Mouse (Mus musculus) kidney, adult 2 months (tissue): ENCODE measurements around the gene Gna15. TPM values are rescaled to one million over a fixed set of nuclear protein-coding genes. Genes with fewer than 3 reads are reported as not detected.

Source experiments
- DNase-seq: peaks from one replicate; pipeline ENCODE4 v3.0.0; 2021
- H3K27ac ChIP-seq: fragments of 200-500 bp; 2 replicates; pipeline ENCODE4 v1.5.1; 2012; ENCODE audit warnings: low read depth, low read length, control low read depth, inconsistent platforms; ENCODE audit not compliant: insufficient read depth
- H3K27me3 ChIP-seq: fragments of 200-500 bp; replicated peaks from 2 replicates; pipeline ENCODE4 v1.6.1; 2012; ENCODE audit warnings: mild to moderate bottlenecking, moderate library complexity, low read length, inconsistent platforms; ENCODE audit not compliant: control insufficient read depth, insufficient read depth
- H3K36me3 ChIP-seq: fragments of 200-500 bp; 2 replicates; pipeline ENCODE4 v1.6.1; 2012; ENCODE audit warnings: mild to moderate bottlenecking, moderate library complexity, low read length, inconsistent platforms; ENCODE audit not compliant: control insufficient read depth, insufficient read depth
- H3K4me1 ChIP-seq: fragments of 200-500 bp; 2 replicates; pipeline ENCODE4 v1.6.1; 2011; ENCODE audit warnings: low read length; ENCODE audit not compliant: control insufficient read depth, insufficient read depth
- H3K4me3 ChIP-seq: fragments of 200-500 bp; 2 replicates; pipeline ENCODE4 v1.5.1; 2011; ENCODE audit warnings: mild to moderate bottlenecking, low read depth, low read length, control low read depth; ENCODE audit not compliant: insufficient read depth
- CTCF ChIP-seq: fragments of 200-500 bp; conservative IDR thresholded peaks from 2 replicates; pipeline ENCODE4 v1.5.1; 2011; ENCODE audit warnings: low read depth, mild to moderate bottlenecking, control low read depth, low read length, moderate library complexity, mixed read lengths; ENCODE audit not compliant: insufficient read depth, insufficient read length
- POLR2A ChIP-seq: fragments of 200-500 bp; IDR thresholded peaks from one replicate; pipeline ENCODE4 v1.6.1; 2011; ENCODE audit warnings: low read depth, low read length, control low read depth
- WGBS: fragments of 180-500 bp; shearing (Covaris S2); methylation state at CpG from one replicate; pipeline ENCODE4 v1.1.7; 2018; 5-methylcytosine and 5-hydroxymethylcytosine counted together
- polyA plus RNA-seq: library from polyadenylated mRNA; depleted of rRNA; stranded (reverse); fragments of >200 nt; gene quantifications from 2 replicates; pipeline ENCODE4 v1.2.3, GENCODE M21; 2012

Gna15 gene
- polyA plus RNA-seq, 1 experiment, result 2.1 TPM

DNA sequence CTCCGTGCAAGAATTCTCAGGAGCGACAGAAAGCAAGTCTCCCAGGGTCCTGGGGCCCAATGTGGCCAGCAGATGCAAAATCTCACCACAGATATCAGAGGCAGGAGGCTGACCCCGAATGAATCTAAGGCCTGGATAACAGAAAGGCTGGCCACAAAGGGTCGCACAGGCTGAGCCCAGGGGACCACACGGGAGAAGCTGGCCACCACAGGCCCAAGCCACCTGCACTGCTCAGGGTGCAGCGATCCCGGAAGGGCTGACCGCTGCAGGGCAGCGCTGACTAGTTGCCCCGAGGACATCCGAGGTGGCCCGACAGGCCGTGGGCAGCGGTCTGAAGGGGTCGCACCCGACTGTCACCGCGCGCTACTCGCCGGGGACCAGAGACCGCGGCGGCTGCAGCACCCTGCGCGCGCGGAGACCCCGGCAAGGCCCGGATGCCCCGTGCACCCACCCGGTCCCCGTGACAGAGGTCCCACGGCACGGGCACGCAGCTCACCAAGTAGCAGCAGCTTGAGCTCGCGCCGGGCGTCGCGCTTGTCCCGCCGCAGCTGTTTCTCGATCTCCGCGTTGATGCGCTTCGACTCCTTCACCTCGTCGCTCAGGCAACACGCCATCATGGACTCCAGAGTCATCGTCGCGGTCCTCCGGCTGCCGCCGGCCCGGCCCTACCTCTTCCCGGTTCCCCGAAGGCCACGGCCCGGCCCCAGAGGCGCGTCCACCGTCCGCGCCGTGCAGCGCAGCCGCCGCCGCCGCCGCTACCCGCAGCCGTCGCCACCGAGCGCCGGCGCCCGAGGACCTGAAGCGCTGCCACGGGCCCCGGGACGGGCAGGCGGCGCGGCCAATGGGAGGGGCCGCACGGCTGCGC lies 20.5 kb upstream of the Gna15 start:
- Histone ChIP-seq H3K27me3 (no peaks in the 10 kb centered on the region), H3K36me3 (no peaks in the 10 kb centered on the region), H3K27ac (peak overlapping the region; percentile 27), H3K4me3 (peak overlapping the region; percentile 93), H3K4me1 (peaks cover 30% of the 10 kb centered on the region)
- DNase-seq, result no peak
- 2% methylated on average over 93 of the region's 93 CpGs for WGBS
- TF ChIP-seq CTCF (no peak), POLR2A (no peak)

DNA sequence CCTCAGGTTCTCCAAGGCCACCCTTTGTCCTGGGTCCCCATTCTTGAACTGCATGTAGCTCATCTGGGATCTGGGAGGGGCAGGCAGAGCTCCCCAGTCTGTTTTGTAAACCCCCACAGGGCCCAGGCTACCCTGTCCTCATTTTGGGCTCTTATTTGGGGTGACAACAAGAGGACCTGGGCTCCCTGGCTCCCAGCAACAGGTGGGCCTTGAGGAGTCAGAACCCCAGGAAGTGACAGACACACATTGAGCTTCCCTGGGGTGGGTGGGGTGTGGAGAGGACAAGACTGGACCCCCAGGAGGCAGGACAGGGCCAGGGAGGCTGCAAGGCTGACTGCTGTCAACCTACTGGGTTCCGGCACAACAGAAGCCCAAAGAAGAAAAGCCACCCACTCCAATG lies 19.6 kb upstream of the Gna15 start:
- no peak for DNase-seq
- Histone ChIP-seq H3K4me3 (peak overlapping the region; percentile 93), H3K27me3 (no peaks in the 10 kb centered on the region), H3K4me1 (peaks cover 30% of the 10 kb centered on the region), H3K27ac (no peak overlapping the region), H3K36me3 (no peaks in the 10 kb centered on the region)
- no peak for TF ChIP-seq POLR2A
- 75% methylated on average over 1 of the region's 1 CpGs for WGBS

DNA sequence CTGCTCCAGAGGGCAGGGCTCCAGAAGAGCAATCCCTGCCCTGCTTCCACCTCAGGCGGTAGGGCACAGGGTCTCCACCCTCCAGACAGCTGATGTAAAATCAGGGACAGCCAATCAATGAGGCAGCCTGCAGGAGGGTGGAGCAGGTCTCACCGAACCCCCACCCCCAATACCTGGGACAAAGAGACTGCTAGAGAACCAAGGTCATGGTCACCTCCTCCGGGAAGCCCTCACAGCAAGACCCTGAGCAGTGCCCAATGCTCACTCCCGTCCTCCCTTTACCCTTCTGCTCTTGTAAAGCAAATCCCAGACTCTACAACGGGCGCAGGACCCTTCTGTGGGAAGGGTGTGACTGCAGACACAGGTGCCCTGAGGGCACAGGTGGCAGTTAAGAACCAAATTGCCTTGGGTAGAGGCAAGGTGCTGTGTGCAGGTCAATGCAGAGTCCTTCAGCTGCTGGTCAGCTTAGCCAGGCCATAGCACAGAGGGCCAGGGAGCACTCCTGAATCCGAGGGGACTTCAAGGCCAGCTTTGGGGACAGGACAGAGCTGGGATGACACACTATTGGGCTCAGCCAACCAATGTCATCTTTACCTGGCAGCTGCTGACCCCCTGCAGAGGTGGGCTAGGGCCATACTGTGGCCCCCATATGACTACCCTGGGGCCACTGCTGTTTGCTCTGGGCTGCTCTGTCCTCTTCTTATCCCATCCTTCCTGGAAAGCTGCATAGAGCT lies 18.9 kb upstream of the Gna15 start:
- Histone ChIP-seq H3K4me1 (peaks cover 30% of the 10 kb centered on the region), H3K27me3 (no peaks in the 10 kb centered on the region), H3K27ac (peak overlapping the region; percentile 73), H3K36me3 (no peaks in the 10 kb centered on the region), H3K4me3 (no peak overlapping the region)
- 63% methylated on average over 7 of the region's 7 CpGs for WGBS
- no peak for TF ChIP-seq CTCF
- no peak for TF ChIP-seq POLR2A
- no peak for DNase-seq

DNA sequence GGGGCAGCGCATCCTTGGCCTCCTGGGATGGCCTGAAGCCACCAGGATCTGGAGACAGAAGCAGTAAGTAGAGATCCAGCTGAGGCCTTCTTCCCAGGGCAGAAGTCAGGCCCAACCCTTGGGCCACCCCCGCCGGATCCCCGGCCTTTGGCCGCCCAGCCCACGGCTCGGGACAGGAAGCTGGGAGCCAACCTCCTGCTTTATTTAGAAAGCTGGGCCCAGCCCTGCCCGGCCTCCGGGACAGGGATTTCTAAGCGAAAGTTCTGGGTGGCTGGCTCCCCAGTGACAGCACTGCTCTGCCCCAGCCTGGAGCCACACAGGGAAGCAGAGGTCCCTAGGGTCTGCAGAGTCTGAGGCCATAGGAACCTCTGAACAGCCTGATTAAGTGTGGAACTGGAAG lies 17.8 kb upstream of the Gna15 start:
- no peaks in the 10 kb centered on the region for H3K36me3 ChIP-seq
- H3K27ac ChIP-seq, result peak overlapping the region; percentile 73
- H3K27me3 ChIP-seq, result no peaks in the 10 kb centered on the region
- H3K4me1 ChIP-seq, result peaks cover 30% of the 10 kb centered on the region
- no peak for TF ChIP-seq CTCF
- peak; percentile 88 for DNase-seq
- 22% methylated on average over 10 of the region's 10 CpGs for WGBS
- H3K4me3 ChIP-seq, result peak overlapping the region; percentile 9; the same call in 1 of the 2 replicates

DNA sequence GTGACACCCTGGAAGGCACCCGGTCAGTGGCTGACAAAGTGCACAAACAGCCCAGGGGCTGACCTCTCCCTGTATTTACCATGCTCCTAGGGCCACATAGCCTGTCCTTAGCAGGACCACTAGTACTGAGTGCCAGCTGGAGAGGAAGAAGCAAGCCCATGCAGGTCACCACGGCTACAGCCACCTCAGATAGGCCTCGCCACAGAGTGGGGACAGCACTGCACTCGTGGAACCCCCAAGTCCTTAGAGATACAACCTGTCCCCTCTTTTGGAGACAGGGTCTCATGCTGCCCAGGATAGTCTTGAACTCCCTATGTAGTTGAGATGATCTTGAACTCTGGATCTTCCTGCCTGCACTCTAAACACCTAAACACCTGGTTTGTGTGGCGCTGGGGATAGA lies 17.3 kb upstream of the Gna15 start:
- Histone ChIP-seq H3K27me3 (no peaks in the 10 kb centered on the region), H3K27ac (peak overlapping the region; percentile 65), H3K36me3 (no peaks in the 10 kb centered on the region), H3K4me1 (peaks cover 30% of the 10 kb centered on the region), H3K4me3 (no peak overlapping the region)
- no peak for DNase-seq
- TF ChIP-seq POLR2A (no peak), CTCF (no peak)
- WGBS, result 57% methylated on average over 5 of the region's 5 CpGs

DNA sequence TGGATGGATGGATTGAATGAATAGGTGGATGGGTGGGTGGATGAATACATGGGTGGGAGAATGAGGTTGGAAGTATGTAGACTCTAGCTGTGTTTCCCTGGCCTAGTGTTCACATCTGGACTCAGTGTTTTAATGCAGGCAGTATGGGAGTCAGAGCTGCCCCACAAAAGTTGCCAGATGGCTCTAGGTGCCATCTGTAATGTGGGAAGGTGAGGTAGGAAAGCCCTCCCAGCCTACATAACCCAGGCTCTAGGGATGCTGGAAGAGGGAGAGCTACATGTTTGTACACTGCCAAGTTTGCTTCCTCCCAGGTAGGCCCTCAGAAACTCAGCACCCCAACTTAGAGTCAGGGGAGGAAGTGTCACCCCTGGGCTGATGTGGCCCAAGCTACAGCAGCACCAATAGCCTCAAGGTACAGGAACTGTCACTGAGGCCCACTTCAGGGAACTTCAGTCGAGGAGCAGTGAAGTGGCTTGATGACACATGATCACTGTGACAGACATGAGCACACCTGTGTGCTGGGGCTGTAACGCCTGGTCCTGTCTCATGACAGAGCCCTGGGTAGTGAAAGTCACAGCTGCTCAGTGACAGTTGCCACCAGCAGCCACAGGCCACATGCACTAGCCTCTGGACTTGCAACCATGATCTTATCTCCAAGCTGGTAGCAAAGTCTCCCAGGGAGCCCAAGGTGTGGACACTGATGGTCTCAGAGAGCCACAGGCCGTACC lies 14.5 kb upstream of the Gna15 start:
- Histone ChIP-seq H3K4me3 (no peak overlapping the region), H3K36me3 (no peaks in the 10 kb centered on the region)
- DNase-seq, result no peak

DNA sequence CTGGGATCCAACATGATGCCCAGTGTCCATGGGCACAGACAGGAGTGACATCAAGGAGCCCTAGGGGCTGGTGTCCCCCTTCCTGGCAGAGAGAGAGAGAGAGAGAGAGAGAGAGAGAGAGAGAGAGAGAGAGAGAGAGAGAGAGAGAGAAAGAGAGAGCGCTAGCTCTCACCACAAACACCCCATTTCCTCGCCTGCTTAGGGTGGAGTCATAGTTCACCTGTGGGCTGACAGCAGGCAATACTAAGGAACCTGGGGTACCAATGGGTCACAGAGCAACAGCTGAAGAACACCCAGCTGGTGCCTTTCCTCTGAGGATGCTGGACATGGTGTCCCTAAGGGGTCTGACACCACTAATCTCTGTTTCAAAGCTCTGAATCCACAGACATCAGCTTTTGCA lies 13.4 kb upstream of the Gna15 start:
- WGBS, result 91% methylated on average over 2 of the region's 2 CpGs
- peaks cover 12% of the 10 kb centered on the region for H3K4me1 ChIP-seq
- no peaks in the 10 kb centered on the region for H3K27me3 ChIP-seq
- no peak overlapping the region for H3K27ac ChIP-seq
- DNase-seq, result no peak
- no peaks in the 10 kb centered on the region for H3K36me3 ChIP-seq
- TF ChIP-seq POLR2A (no peak), CTCF (no peak)
- H3K4me3 ChIP-seq, result no peak overlapping the region

More for the DNA sequence above, 14.5 kb upstream of the Gna15 start:
- H3K27ac ChIP-seq, result no peak overlapping the region
- WGBS, result 74% methylated on average over 3 of the region's 3 CpGs
- no peaks in the 10 kb centered on the region for H3K27me3 ChIP-seq
- TF ChIP-seq CTCF (no peak), POLR2A (no peak)
- H3K4me1 ChIP-seq, result peaks cover 23% of the 10 kb centered on the region
